Mouse (Mus musculus) left cerebral cortex, postnatal 36 days (tissue): ENCODE data around the gene Vmn1r95. TPM values are rescaled to one million over a fixed set of nuclear protein-coding genes. Genes with fewer than 3 reads are reported as not detected.
"Not testable (repeated sequence)": the region's sequence is repeated elsewhere in the genome, so short reads cannot be mapped to it uniquely, and the experiment has no call there.

Source experiments
- DNase-seq, 2 experiments: peaks; one replicate each; pipeline ENCODE4 v3.0.0; 2021 to 2022; ENCODE audit warnings: low spot score in 2 of 2, mixed read lengths in 1 of 2
- intact Hi-C: fragments of 180-260 bp; cut with DNase I; formaldehyde crosslinking; loops from one replicate; pipeline ENCODE4 v1.15.1; 2025
- total RNA-seq, 2 experiments: library from RNA; stranded (reverse); gene quantifications; 2 replicates each; pipeline ENCODE4 v1.2.3; 2021

The Vmn1r95 gene
- total RNA-seq: not detected

DNA sequence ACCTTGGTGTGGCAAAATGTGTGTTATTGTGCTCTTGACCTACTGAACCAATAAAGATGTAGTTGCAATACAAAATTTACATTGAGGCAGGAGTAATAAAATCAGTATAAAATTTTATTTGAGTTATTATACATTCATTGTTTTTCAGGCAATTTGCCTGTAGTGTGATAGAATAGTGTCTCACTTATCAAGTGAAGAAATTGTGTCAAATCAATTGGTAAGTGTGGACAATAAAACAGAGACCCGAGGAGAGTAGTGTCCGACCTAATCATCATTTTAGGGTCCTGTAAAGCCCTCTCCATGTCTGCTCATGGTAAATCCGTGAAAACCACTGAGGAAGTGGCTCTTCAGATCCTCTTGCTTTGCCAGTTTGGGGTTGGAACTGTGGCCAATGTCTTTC, at the start of gene Vmn1r95:
Vmn1r95 (plus strand) TSS at position 301 of the 400 bp plus-strand sequence.
- DNase-seq, intact Hi-C loops: not testable (repeated sequence)

DNA sequence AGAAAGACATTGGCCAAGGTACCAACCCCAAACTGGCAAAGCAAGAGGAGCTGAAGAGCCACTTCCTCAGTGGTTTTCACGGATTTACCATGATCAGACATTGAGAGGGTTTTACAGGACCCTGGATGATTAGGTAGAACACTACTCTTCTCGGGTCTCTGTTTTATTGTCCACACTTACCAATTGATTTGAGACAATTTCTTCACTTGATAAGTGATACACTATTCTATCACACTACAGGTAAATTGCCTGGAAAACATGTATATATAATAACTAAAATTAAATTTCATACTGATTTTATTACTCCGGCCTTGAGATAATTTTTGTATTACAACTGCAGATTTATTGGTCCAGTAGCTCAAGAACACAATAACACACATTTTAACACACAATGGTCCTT, 25.2 kb upstream of the Vmn1r95 start, which contains the start of gene Vmn1r94:
Vmn1r94 (minus strand) TSS at position 101 of the 400 bp plus-strand sequence.
- DNase-seq, intact Hi-C loops: not testable (repeated sequence)

DNA sequence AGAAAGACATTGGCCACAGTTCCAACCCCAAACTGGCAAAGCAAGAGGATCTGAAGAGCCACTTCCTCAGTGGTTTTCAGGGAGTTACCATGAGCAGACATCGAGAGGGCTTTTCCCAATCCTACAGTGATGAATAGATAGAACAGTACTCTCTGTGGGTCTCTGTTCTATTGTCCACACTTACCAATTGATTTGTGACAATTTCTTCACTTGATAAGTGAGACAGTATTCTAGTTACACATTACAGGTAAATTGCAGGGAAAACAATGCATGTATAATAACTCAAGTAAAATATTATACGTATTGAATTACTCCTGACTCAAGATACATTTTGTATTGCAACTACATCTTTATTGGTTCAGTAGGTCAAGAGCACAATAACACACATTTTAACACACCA, 12.0 kb downstream of the Vmn1r95 start, which contains the start of gene Gm6164:
Gm6164 (minus strand) TSS at position 101 of the 400 bp plus-strand sequence.
- DNase-seq, intact Hi-C loops: not testable (repeated sequence)

DNA sequence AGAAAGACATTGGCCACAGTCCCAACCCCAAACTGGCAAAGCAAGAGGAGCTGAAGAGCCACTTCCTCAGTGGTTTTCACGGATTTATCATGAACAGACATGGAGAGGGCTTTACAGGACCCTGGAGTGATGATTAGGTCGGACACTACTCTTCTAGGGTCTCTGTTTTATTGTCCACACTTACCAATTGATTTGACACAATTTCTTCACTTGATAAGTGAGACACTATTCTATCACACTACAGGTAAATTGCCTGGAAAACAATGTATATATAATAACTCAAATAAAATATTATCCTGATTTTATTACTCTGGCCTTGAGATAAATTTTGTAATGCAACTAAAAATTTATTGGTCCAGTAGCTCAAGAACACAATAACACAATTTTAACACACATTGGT, 40.2 kb downstream of the Vmn1r95 start, which contains the start of gene Gm4498:
Gm4498 (minus strand) TSS at position 101 of the 400 bp plus-strand sequence.
- DNase-seq, intact Hi-C loops: not testable (repeated sequence)

Other genes with a start within 250 kb of the Vmn1r95 start
- gene Igsf23, start 243.0 kb upstream of the Vmn1r95 start, total RNA-seq: not detected
- gene Ceacam20, start 228.3 kb upstream of the Vmn1r95 start, total RNA-seq: not detected
- not detected for gene Nlrp9b, start 202.2 kb upstream of the Vmn1r95 start, total RNA-seq
- gene Vmn1r91, start 94.0 kb upstream of the Vmn1r95 start, total RNA-seq: not detected
- gene Gm16442, start 71.1 kb upstream of the Vmn1r95 start, total RNA-seq: not detected
- gene Vmn1r93, start 54.6 kb upstream of the Vmn1r95 start, total RNA-seq: not detected
- gene Vmn1r94, start 25.3 kb upstream of the Vmn1r95 start, total RNA-seq: not detected
- not detected for gene Gm6164, start 11.9 kb downstream of the Vmn1r95 start, total RNA-seq
- gene Gm4498, start 40.1 kb downstream of the Vmn1r95 start, total RNA-seq: not detected
- gene Gm5890, start 69.1 kb downstream of the Vmn1r95 start, total RNA-seq: not detected
- gene Gm4133, start 140.4 kb downstream of the Vmn1r95 start, total RNA-seq: not detected
- not detected for gene Gm5728, start 181.7 kb downstream of the Vmn1r95 start, total RNA-seq
- not detected for gene Vmn1r100, start 224.2 kb downstream of the Vmn1r95 start, total RNA-seq
- gene Vmn1r101, start 248.9 kb downstream of the Vmn1r95 start, total RNA-seq: not detected